In the genomic region with DNA sequence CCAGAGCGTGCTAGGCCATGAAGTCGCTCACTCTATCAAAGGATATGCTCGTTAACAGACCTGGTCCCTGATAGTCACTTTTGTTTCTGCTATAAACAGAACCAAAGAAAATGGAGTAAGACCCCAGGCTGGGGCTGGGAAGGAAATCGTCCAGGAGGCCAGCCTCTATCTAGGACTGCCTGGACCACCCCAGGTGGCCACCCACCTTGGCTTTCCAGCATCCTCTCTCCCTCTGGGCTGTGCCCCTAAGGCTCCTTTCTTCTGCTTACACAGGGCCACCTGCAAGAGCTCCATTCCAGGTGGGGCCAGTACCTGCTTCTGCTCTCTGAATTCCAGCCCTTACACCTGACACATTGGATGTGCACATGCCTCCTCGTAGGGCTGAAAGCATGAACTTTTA, we compare ENCODE assay signal across 38 mouse cellular contexts. TPM values are rescaled to one million over a fixed set of nuclear protein-coding genes. Genes with fewer than 3 reads are reported as not detected.
"Had no signal": no experiment of that assay in that cellular context is flagged by ENCODE, and none has a peak within 500 bp of the region (broad histone marks: within the 10 kb centered on the region; RNA-seq: fewer than 3 reads in every experiment).

No protein-coding gene starts in this region.

- H3K4me1 ChIP-seq: embryonic facial prominence, embryonic 12.5 days; embryonic facial prominence, embryonic 13.5 days; embryonic facial prominence, embryonic 15.5 days had no signal

- H3K4me3 ChIP-seq: embryonic facial prominence, embryonic 10.5 days; embryonic facial prominence, embryonic 12.5 days; embryonic facial prominence, embryonic 13.5 days; embryonic facial prominence, embryonic 15.5 days; erythroblast, embryonic 14.5 days; forebrain, embryonic 10.5 days; forebrain, embryonic 13.5 days; forebrain, embryonic 15.5 days; gastrocnemius, adult 2 months; heart, adult 2 months had no signal

- DNase-seq: cerebellum, adult 18-20 months; cerebellum, adult 2 months; cerebellum, adult 8-10 months; cerebellum, adult 9-10 months; cerebellum, adult 9-11 months; cerebellum, postnatal 10 days; cerebellum, postnatal 14 days; cerebellum, postnatal 36 days; embryo, embryonic 11 days; forebrain, postnatal 0 days; gastrocnemius, adult 2 months; gastrocnemius, postnatal 10 days; gastrocnemius, postnatal 14 days; gastrocnemius, postnatal 25 days; gastrocnemius, postnatal 36 days; heart, adult 18-20 months; heart, adult 2 months had no signal

- H3K9ac ChIP-seq: embryonic facial prominence, embryonic 12.5 days; embryonic facial prominence, embryonic 13.5 days; embryonic facial prominence, embryonic 15.5 days; forebrain, embryonic 13.5 days; forebrain, embryonic 15.5 days; forebrain, postnatal 0 days had no signal

- H3K9me3 ChIP-seq: embryonic facial prominence, embryonic 10.5 days; embryonic facial prominence, embryonic 12.5 days; embryonic facial prominence, embryonic 13.5 days; embryonic facial prominence, embryonic 15.5 days; forebrain, embryonic 10.5 days; forebrain, embryonic 13.5 days; forebrain, embryonic 15.5 days had no signal

- H3K27ac ChIP-seq: embryonic facial prominence, embryonic 10.5 days; embryonic facial prominence, embryonic 12.5 days; embryonic facial prominence, embryonic 13.5 days; embryonic facial prominence, embryonic 15.5 days; forebrain, embryonic 10.5 days; forebrain, embryonic 13.5 days; forebrain, embryonic 15.5 days; gastrocnemius, adult 2 months; heart, adult 2 months had no signal

- ATAC-seq: forebrain, embryonic 13.5 days; forebrain, embryonic 14.5 days; forebrain, embryonic 15.5 days; forebrain, embryonic 16.5 days; forebrain, postnatal 0 days had no signal

- H3K4me2 ChIP-seq: embryonic facial prominence, embryonic 12.5 days; embryonic facial prominence, embryonic 13.5 days; embryonic facial prominence, embryonic 15.5 days; forebrain, embryonic 13.5 days; forebrain, embryonic 15.5 days had no signal

- H3K27me3 ChIP-seq: embryonic facial prominence, embryonic 13.5 days; embryonic facial prominence, embryonic 15.5 days; forebrain, embryonic 13.5 days; forebrain, embryonic 15.5 days had no signal

RNA-seq across cellular contexts. Expression of a gene that starts 14.6 kb away (rescaled TPM):
- total RNA-seq: common myeloid progenitor, adult 5-6 weeks; forebrain, postnatal 0 days; gastrocnemius, adult 18-20 months; gastrocnemius, adult 2 months; gastrocnemius, adult 8-10 months; gastrocnemius, postnatal 10 days; gastrocnemius, postnatal 14 days; gastrocnemius, postnatal 25 days; gastrocnemius, postnatal 36 days; gastrocnemius, postnatal 4 days; granulocyte monocyte progenitor cell, adult 5-6 weeks; heart, adult 18-20 months; heart, adult 2 months; heart, adult 8-10 months had no signal
- polyA plus RNA-seq: cerebellum, adult 2 months; cortical plate, adult 2 months; embryonic facial prominence, embryonic 10.5 days; embryonic facial prominence, embryonic 11.5 days; embryonic facial prominence, embryonic 12.5 days; embryonic facial prominence, embryonic 13.5 days; erythroblast, embryonic 14.5 days; forebrain, embryonic 10.5 days; forebrain, embryonic 13.5 days; forebrain, embryonic 14.5 days; forebrain, embryonic 15.5 days; forebrain, embryonic 16.5 days; forebrain, postnatal 0 days; gonadal fat pad, adult 2 months; heart, adult 2 months had no signal

RNA-seq across cellular contexts. Expression of a gene that starts 16.4 kb away (rescaled TPM):
- total RNA-seq: forebrain, postnatal 0 days; gastrocnemius, adult 18-20 months; gastrocnemius, adult 2 months; gastrocnemius, adult 8-10 months; gastrocnemius, postnatal 25 days; gastrocnemius, postnatal 36 days; heart, adult 18-20 months; heart, adult 2 months; heart, adult 8-10 months had no signal
- polyA plus RNA-seq: embryonic facial prominence, embryonic 11.5 days; embryonic facial prominence, embryonic 13.5 days; forebrain, embryonic 14.5 days; forebrain, embryonic 15.5 days; heart, adult 2 months had no signal

RNA-seq across cellular contexts. Expression of a gene that starts 26.6 kb away (rescaled TPM):
- total RNA-seq: common myeloid progenitor, adult 5-6 weeks; forebrain, postnatal 0 days; gastrocnemius, adult 18-20 months; gastrocnemius, adult 2 months; gastrocnemius, adult 8-10 months; gastrocnemius, postnatal 10 days; gastrocnemius, postnatal 14 days; gastrocnemius, postnatal 25 days; gastrocnemius, postnatal 36 days; gastrocnemius, postnatal 4 days; granulocyte monocyte progenitor cell, adult 5-6 weeks; heart, adult 18-20 months; heart, adult 2 months; heart, adult 8-10 months had no signal
- polyA plus RNA-seq: cerebellum, adult 2 months; cortical plate, adult 2 months; embryonic facial prominence, embryonic 10.5 days; embryonic facial prominence, embryonic 11.5 days; embryonic facial prominence, embryonic 12.5 days; embryonic facial prominence, embryonic 13.5 days; embryonic facial prominence, embryonic 14.5 days; embryonic facial prominence, embryonic 15.5 days; erythroblast, embryonic 14.5 days; forebrain, embryonic 10.5 days; forebrain, embryonic 13.5 days; forebrain, embryonic 14.5 days; forebrain, embryonic 15.5 days; forebrain, embryonic 16.5 days; forebrain, postnatal 0 days; frontal cortex, adult 2 months; gonadal fat pad, adult 2 months; heart, adult 2 months had no signal

RNA-seq across cellular contexts. Expression of a gene that starts 38.0 kb away (rescaled TPM):
- total RNA-seq: common myeloid progenitor, adult 5-6 weeks; forebrain, postnatal 0 days; gastrocnemius, adult 18-20 months; gastrocnemius, adult 2 months; gastrocnemius, adult 8-10 months; gastrocnemius, postnatal 10 days; gastrocnemius, postnatal 14 days; gastrocnemius, postnatal 25 days; gastrocnemius, postnatal 36 days; gastrocnemius, postnatal 4 days; granulocyte monocyte progenitor cell, adult 5-6 weeks; heart, adult 18-20 months; heart, adult 2 months; heart, adult 8-10 months had no signal
- polyA plus RNA-seq: cerebellum, adult 2 months; cortical plate, adult 2 months; embryonic facial prominence, embryonic 10.5 days; embryonic facial prominence, embryonic 11.5 days; embryonic facial prominence, embryonic 12.5 days; embryonic facial prominence, embryonic 13.5 days; embryonic facial prominence, embryonic 14.5 days; embryonic facial prominence, embryonic 15.5 days; erythroblast, embryonic 14.5 days; forebrain, embryonic 10.5 days; forebrain, embryonic 13.5 days; forebrain, embryonic 14.5 days; forebrain, embryonic 15.5 days; forebrain, embryonic 16.5 days; forebrain, postnatal 0 days; frontal cortex, adult 2 months; gonadal fat pad, adult 2 months; heart, adult 2 months had no signal
